Mouse (Mus musculus): ENCODE measurements at regions not wholly inside any gene's neighbourhood (a gene's known extent, or its start where the extent isn't known, plus 50 kb on each side); places are given as distances from the start of the nearest gene placed in this dataset.

- no peak for DNase-seq
Measured at GRCm38 (mm10) chr4:12534151-12534550, 362.3 kb upstream of the Fam92a start.

- DNase-seq = no peak
Measured at GRCm38 (mm10) chr4:12532961-12533360, 361.1 kb upstream of the Fam92a start.

GRCm38 (mm10) chr4:12522358-12522757 lies 350.5 kb upstream of the Fam92a start:
- DNase-seq = no peak

GRCm38 (mm10) chr4:12521246-12521645 lies 349.4 kb upstream of the Fam92a start:
- DNase-seq = no peak

- no peak for DNase-seq
Measured at GRCm38 (mm10) chr4:12516497-12516896, 344.7 kb upstream of the Fam92a start.

GRCm38 (mm10) chr4:12511656-12512385 lies 340.0 kb upstream of the Fam92a start:
- peak; percentile 11 for DNase-seq

GRCm38 (mm10) chr4:12506851-12507551 lies 335.2 kb upstream of the Fam92a start:
- DNase-seq = no peak

GRCm38 (mm10) chr4:12501086-12501485 lies 329.3 kb upstream of the Fam92a start:
- DNase-seq = no peak

- no peak for DNase-seq
Measured at GRCm38 (mm10) chr4:12498426-12498825, 326.6 kb upstream of the Fam92a start.

- DNase-seq = no peak
Measured at GRCm38 (mm10) chr4:12492468-12492867, 320.7 kb upstream of the Fam92a start.

- no peak for DNase-seq
Measured at GRCm38 (mm10) chr4:12491306-12491705, 319.5 kb upstream of the Fam92a start.

GRCm38 (mm10) chr4:12490066-12490465 lies 318.3 kb upstream of the Fam92a start:
- DNase-seq = no peak

- no peak for DNase-seq
Measured at GRCm38 (mm10) chr4:12489358-12489757, 317.5 kb upstream of the Fam92a start.

- DNase-seq = no peak
Measured at GRCm38 (mm10) chr4:12481481-12481880, 309.7 kb upstream of the Fam92a start.

GRCm38 (mm10) chr4:12476717-12477116 lies 304.9 kb upstream of the Fam92a start:
- no peak for DNase-seq

GRCm38 (mm10) chr4:12474981-12475568 lies 303.3 kb upstream of the Fam92a start:
- DNase-seq = no peak

GRCm38 (mm10) chr4:12474421-12474820 lies 302.6 kb upstream of the Fam92a start:
- no peak for DNase-seq

- no peak for DNase-seq
Measured at GRCm38 (mm10) chr4:12461701-12462100, 289.9 kb upstream of the Fam92a start.

GRCm38 (mm10) chr4:12461251-12461650 lies 289.4 kb upstream of the Fam92a start:
- DNase-seq = no peak

- DNase-seq = no peak
Measured at GRCm38 (mm10) chr4:12457978-12458597, 286.3 kb upstream of the Fam92a start.

- no peak for DNase-seq
Measured at GRCm38 (mm10) chr4:12452086-12452485, 280.3 kb upstream of the Fam92a start.

- no peak for DNase-seq
Measured at GRCm38 (mm10) chr4:12425507-12425906, 253.7 kb upstream of the Fam92a start.

- peak; percentile 25 for DNase-seq
Measured at GRCm38 (mm10) chr4:12421628-12422319, 250.0 kb upstream of the Fam92a start.

Measured in embryo, embryonic 11 days (tissue).